Mouse (Mus musculus): ENCODE data around the gene Cbx1. TPM values are rescaled to one million over a fixed set of nuclear protein-coding genes. Genes with fewer than 3 reads are reported as not detected.

Cbx1 gene
- polyA plus RNA-seq, 1 experiment, result 79.7 TPM

- no peak for DNase-seq (ENCODE audit: low read depth)
- TF ChIP-seq POLR2A (IDR thresholded peaks at IDR 0.05; ENCODE audit: borderline replicate concordance, extremely low read depth, insufficient read depth, insufficient read length, poor library complexity, severe bottlenecking), result no peak
- no peak for TF ChIP-seq CTCF (IDR thresholded peaks at IDR 0.05; ENCODE audit: borderline replicate concordance, extremely low read depth, insufficient read depth, insufficient read length)
Measured at GRCm38 (mm10) chr11:96818128-96818710, 29.3 kb downstream of the Cbx1 start.

- no peak for TF ChIP-seq CTCF (IDR thresholded peaks at IDR 0.05; ENCODE audit: borderline replicate concordance, extremely low read depth, insufficient read depth, insufficient read length)
- no peak for TF ChIP-seq POLR2A (IDR thresholded peaks at IDR 0.05; ENCODE audit: borderline replicate concordance, extremely low read depth, insufficient read depth, insufficient read length, poor library complexity, severe bottlenecking)
- no peak for DNase-seq (ENCODE audit: low read depth)
Measured at GRCm38 (mm10) chr11:96821956-96822355, 33.0 kb downstream of the Cbx1 start.

DNA sequence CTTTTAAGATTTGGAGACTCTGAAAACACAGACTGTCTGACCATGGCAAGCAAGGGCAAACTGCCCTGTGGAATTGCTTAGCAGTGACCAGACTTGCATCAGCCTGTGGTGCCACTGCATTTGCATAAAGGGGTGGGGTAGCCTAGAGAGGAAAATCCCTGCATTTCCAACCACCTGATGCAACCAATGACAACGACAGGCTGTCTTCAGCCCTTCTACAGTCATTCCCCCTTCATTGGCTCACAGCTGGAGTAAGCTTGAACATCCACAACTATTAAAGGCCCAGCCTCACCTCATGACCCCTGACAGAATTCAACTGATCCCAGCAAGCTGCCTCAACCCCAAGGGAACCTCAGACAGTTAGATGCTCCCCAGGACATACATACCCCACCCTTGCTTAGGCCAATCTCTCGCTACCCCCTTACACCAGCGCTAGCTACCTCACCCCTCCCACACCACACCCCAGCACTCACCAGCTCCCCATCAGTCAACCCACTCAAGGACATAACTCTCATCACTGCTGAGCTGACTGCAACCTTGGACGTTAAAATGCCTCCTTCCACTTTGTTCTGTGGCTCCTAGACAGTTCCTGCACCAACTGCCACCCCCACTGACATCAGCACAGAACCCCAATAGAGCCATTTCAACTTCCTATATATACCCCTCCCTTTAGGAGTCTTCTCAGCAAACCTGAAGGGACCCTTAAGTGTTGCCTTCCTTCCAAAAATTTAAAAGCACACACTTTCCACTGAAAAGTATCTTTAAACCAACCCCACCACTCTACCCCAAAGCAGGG is 33.9 kb downstream of the Cbx1 start:
- DNase-seq (ENCODE audit: low read depth), result no peak
- TF ChIP-seq POLR2A (IDR thresholded peaks at IDR 0.05; ENCODE audit: borderline replicate concordance, extremely low read depth, insufficient read depth, insufficient read length, poor library complexity, severe bottlenecking) (no peak), CTCF (IDR thresholded peaks at IDR 0.05; ENCODE audit: borderline replicate concordance, extremely low read depth, insufficient read depth, insufficient read length) (no peak)

DNA sequence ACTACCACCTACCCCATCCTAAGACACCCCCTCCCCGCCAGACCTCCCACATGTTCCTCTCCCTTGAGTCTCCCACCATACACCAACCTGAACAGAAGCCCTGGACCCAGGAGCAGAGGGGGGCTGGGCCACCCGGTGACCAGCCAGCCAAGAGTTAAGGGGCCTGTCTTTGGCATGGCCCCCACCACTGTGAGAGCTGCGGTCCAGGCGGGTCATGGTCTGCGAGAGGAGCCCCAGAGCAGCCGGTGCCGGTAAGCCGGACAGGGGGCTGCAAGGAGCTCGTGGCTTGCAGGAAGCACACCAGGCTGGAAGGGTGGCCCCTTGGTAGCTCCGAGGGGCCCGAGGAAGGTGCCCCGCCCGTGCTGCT is 34.5 kb downstream of the Cbx1 start:
- TF ChIP-seq CTCF (IDR thresholded peaks at IDR 0.05; ENCODE audit: borderline replicate concordance, extremely low read depth, insufficient read depth, insufficient read length) (no peak), POLR2A (IDR thresholded peaks at IDR 0.05; ENCODE audit: borderline replicate concordance, extremely low read depth, insufficient read depth, insufficient read length, poor library complexity, severe bottlenecking) (no peak)
- no peak for DNase-seq (ENCODE audit: low read depth)

GRCm38 (mm10) chr11:96823880-96824782 is 35.2 kb downstream of the Cbx1 start:
- DNase-seq (ENCODE audit: low read depth), result peak; percentile 98
- TF ChIP-seq CTCF (IDR thresholded peaks at IDR 0.05; ENCODE audit: borderline replicate concordance, extremely low read depth, insufficient read depth, insufficient read length) (no peak), POLR2A (IDR thresholded peaks at IDR 0.05; ENCODE audit: borderline replicate concordance, extremely low read depth, insufficient read depth, insufficient read length, poor library complexity, severe bottlenecking) (no peak)

DNA sequence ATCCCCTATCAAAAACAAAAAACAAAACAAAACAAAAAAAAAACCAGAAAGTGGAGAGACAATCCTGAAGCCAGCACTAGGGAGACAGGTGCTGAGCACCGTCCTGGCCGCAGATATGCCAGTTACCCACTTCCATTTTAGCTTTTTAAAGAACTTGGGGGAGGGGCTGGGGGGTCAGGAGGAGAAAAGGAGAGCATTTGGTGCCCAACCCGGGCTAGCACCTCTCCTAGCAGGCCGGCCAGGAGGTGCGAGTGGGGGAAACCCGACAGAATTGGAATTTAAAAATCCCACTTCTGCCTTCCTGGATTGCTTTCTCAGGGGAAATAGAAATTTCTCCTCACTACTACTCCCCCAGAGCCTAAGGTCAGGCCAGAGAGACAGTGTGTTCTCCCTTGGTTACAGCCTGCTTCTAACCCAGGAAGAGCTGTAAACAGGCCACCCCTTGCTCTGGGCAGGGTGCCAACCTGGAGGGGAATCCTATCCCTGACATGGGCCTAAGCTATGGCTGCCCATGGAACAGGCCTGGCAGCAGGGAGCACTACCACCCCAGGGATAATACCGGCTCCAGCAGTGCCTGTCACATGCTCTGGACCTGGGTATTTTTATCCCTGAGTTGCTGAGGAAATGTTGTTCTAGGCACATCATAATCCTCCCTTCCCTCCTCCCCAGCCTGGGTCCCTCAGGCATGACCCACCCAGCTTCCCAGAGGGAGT is 36.0 kb downstream of the Cbx1 start:
- no peak for TF ChIP-seq POLR2A (IDR thresholded peaks at IDR 0.05; ENCODE audit: borderline replicate concordance, extremely low read depth, insufficient read depth, insufficient read length, poor library complexity, severe bottlenecking)
- no peak for TF ChIP-seq CTCF (IDR thresholded peaks at IDR 0.05; ENCODE audit: borderline replicate concordance, extremely low read depth, insufficient read depth, insufficient read length)
- DNase-seq (ENCODE audit: low read depth), result peak; percentile 72

- DNase-seq (ENCODE audit: low read depth), result no peak
- TF ChIP-seq CTCF (IDR thresholded peaks at IDR 0.05; ENCODE audit: borderline replicate concordance, extremely low read depth, insufficient read depth, insufficient read length) (no peak), POLR2A (IDR thresholded peaks at IDR 0.05; ENCODE audit: borderline replicate concordance, extremely low read depth, insufficient read depth, insufficient read length, poor library complexity, severe bottlenecking) (no peak)
Measured at GRCm38 (mm10) chr11:96826481-96826880, 37.6 kb downstream of the Cbx1 start.

DNA sequence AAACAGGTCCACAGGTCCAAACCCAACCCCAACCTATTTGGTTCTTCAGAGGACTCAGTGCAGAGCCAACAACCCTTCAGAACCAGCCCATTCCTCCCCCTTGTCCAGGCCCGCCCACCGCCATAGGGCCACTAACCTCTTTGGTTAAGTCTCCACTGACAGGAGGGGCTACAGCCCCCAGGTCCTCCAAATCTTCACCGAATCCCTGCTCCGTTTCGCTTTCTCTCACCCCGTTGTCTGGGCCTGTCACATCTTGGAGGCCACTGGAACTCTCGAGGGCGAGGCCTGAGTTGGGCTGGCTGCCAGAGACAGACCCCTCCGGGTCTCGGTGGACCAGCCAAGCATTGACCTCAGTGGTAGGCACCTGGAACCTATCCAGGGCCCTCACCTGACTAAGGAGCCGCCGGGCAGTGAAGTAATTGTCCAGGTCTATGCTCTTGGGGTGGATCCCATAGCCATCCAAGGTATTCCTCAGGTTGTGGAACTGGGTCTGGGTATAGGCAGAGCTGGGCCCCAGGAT is 38.2 kb downstream of the Cbx1 start:
- DNase-seq (ENCODE audit: low read depth), result no peak
- TF ChIP-seq CTCF (IDR thresholded peaks at IDR 0.05; ENCODE audit: borderline replicate concordance, extremely low read depth, insufficient read depth, insufficient read length) (no peak), POLR2A (IDR thresholded peaks at IDR 0.05; ENCODE audit: borderline replicate concordance, extremely low read depth, insufficient read depth, insufficient read length, poor library complexity, severe bottlenecking) (no peak)

DNA sequence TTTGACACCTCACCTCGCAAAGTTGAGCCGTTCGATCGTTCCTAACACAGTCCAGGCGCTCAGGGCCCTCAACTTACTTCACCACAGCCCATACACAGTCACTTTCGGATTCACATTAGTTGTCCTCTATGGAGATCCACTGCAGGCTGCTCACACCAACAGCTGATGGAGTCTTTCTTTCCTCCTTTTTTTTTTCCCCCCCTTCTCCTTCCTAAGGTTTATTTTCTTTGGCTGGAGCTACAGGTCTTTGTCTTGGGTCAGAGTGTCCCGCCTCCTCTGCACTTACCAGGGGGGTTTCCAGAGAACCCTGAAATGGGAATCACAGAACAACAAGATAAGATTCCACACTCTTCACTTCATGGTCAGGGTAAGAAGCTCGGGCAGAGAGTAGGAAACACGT is 39.0 kb downstream of the Cbx1 start:
- TF ChIP-seq CTCF (IDR thresholded peaks at IDR 0.05; ENCODE audit: borderline replicate concordance, extremely low read depth, insufficient read depth, insufficient read length) (no peak), POLR2A (IDR thresholded peaks at IDR 0.05; ENCODE audit: borderline replicate concordance, extremely low read depth, insufficient read depth, insufficient read length, poor library complexity, severe bottlenecking) (no peak)

GRCm38 (mm10) chr11:96828881-96829280 is 40.0 kb downstream of the Cbx1 start:
- no peak for DNase-seq (ENCODE audit: low read depth)
- TF ChIP-seq POLR2A (IDR thresholded peaks at IDR 0.05; ENCODE audit: borderline replicate concordance, extremely low read depth, insufficient read depth, insufficient read length, poor library complexity, severe bottlenecking) (no peak), CTCF (IDR thresholded peaks at IDR 0.05; ENCODE audit: borderline replicate concordance, extremely low read depth, insufficient read depth, insufficient read length) (no peak)

More for the DNA sequence above, 39.0 kb downstream of the Cbx1 start:
- no peak for DNase-seq (ENCODE audit: low read depth)
